Mouse (Mus musculus): ENCODE data around the gene Foxn2. TPM values are rescaled to one million over a fixed set of nuclear protein-coding genes. Genes with fewer than 3 reads are reported as not detected.

Foxn2 gene
- total RNA-seq, 1 experiment: 29.7 TPM

DNA sequence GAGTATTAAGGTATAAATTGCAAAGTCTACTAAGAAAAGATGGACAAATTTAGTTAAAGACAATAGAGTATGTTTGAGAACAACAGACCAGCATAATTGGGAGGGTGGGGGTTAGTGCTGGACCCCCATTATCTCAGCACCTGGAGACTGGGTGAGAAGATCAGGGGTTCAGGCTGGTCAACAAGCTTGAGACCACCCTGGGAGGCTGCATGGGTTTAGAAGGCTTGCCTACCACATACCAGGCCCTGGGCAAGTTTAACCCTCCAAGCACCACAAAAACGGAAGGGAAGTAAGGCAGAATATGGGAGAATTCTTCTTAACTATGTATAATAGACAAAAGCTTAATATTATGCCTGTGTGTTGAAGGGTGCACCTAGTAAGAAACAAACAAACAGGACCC lies 44.4 kb downstream of the Foxn2 start:
- in situ Hi-C loops (cut with MboI; ENCODE audit: low sequenced_read_pairs in 2 of 2, unreplicated experiment in 2 of 2): no loop called here
- DNase-seq (ENCODE audit: low read depth, low spot score): no peak
- H3K4me3 ChIP-seq (ENCODE audit: insufficient read depth in 1 of 2, low read depth in 1 of 2, low read length in 2 of 2, poor library complexity in 1 of 2, severe bottlenecking in 1 of 2): no peak overlapping the region
- TF ChIP-seq ZNF384 (IDR thresholded peaks at IDR 0.05; ENCODE audit: low read depth, low read length) (no peak), ZC3H11A (IDR thresholded peaks at IDR 0.05; ENCODE audit: borderline replicate concordance, low read depth, low read length) (no peak), MAFK (IDR thresholded peaks at IDR 0.05; ENCODE audit: insufficient read depth, low read depth, low read length) (no peak), HCFC1 (IDR thresholded peaks at IDR 0.05; ENCODE audit: borderline replicate concordance, insufficient read depth, low read length) (no peak), CHD2 (IDR thresholded peaks at IDR 0.05; ENCODE audit: low read depth, low read length) (no peak)
- H3K9ac ChIP-seq (ENCODE audit: insufficient read depth, low read depth, low read length, poor library complexity, severe bottlenecking): no peak overlapping the region
- peaks cover 10% of the 10 kb centered on the region for H3K36me3 ChIP-seq (ENCODE audit: control insufficient read depth, insufficient read depth, low read length, poor library complexity, severe bottlenecking)
- H3K27ac ChIP-seq (ENCODE audit: insufficient read depth, low read depth, low read length, poor library complexity, severe bottlenecking): no peak overlapping the region
- H3K4me1 ChIP-seq (ENCODE audit: control insufficient read depth in 2 of 2, insufficient read depth in 2 of 2, low read length in 2 of 2, poor library complexity in 1 of 2): peaks cover 4 to 9% of the 10 kb centered on the region in 2 experiments
- H3K9me3 ChIP-seq (ENCODE audit: control insufficient read depth, insufficient read depth, low read depth, low read length): no peaks in the 10 kb centered on the region

DNA sequence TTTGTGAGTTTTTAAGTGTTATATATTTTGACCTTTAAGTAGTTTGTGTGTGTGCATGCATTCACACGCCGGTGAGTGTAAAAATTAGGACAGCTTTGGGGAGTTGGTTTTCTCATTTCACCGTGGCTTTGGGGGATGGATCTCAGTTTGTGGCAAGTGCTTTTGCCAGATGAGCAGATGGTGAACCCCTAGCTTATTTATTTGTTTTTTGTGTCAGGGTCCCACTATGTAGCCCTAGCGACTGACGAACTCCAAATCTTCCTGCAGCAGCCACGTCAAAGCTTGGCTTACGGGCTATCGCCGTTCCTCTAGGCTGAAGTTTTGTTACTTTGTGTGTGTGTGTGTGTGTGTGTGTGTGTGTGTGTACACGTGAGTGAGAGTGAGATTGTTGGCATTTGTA lies 50.0 kb downstream of the Foxn2 start:
- Histone ChIP-seq H3K27ac (ENCODE audit: insufficient read depth, low read depth, low read length, poor library complexity, severe bottlenecking) (no peak overlapping the region), H3K4me1 (ENCODE audit: control insufficient read depth in 2 of 2, insufficient read depth in 2 of 2, low read length in 2 of 2, poor library complexity in 1 of 2) (peaks cover 1 to 3% of the 10 kb centered on the region in 2 experiments; a peak in 3 of 4 replicates), H3K4me3 (ENCODE audit: insufficient read depth in 1 of 2, low read depth in 1 of 2, low read length in 2 of 2, poor library complexity in 1 of 2, severe bottlenecking in 1 of 2) (no peak overlapping the region), H3K9me3 (ENCODE audit: control insufficient read depth, insufficient read depth, low read depth, low read length) (no peaks in the 10 kb centered on the region), H3K9ac (ENCODE audit: insufficient read depth, low read depth, low read length, poor library complexity, severe bottlenecking) (no peak overlapping the region), H3K36me3 (ENCODE audit: control insufficient read depth, insufficient read depth, low read length, poor library complexity, severe bottlenecking) (peaks cover 19% of the 10 kb centered on the region)
- TF ChIP-seq HCFC1 (IDR thresholded peaks at IDR 0.05; ENCODE audit: borderline replicate concordance, insufficient read depth, low read length) (no peak), ZC3H11A (IDR thresholded peaks at IDR 0.05; ENCODE audit: borderline replicate concordance, low read depth, low read length) (no peak), MAFK (IDR thresholded peaks at IDR 0.05; ENCODE audit: insufficient read depth, low read depth, low read length) (no peak), CHD2 (IDR thresholded peaks at IDR 0.05; ENCODE audit: low read depth, low read length) (no peak), ZNF384 (IDR thresholded peaks at IDR 0.05; ENCODE audit: low read depth, low read length) (no peak)
- in situ Hi-C loops (cut with MboI; ENCODE audit: low sequenced_read_pairs in 2 of 2, unreplicated experiment in 2 of 2): no loop called here
- DNase-seq (ENCODE audit: low read depth, low spot score): no peak

DNA sequence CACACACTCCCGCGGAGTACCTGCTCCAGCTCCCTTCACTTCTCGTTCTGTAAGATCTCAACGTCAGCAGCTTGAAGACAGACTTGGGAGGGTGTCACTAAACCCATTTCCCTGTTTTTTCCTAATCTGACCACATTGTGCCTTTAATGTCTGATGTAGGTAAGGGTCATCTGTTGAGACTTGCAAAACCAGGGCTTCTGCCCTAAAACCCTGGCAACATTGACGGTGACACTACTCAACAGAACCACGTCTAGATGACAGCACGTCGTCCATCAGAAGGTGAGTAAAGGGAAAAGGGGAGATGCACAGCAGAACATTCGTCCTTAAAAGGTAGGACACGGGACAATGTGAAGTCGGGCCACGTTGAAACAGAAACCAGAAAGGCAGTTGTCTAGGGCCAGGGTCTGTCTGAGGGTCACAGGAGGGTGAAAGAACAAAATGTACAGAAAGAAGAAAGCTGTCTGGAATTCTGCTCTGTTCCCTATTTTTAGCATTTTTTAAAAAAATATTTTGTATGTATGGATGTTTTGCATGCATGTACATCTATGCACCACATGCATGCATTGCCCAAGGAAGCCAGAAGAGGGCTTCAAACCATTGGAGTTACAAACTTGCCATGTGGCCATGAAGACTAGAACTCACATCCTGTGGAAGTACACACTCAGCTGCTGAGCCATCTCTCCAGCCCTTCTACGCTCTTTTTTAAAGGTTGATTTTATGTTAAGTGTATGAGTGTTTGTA lies 51.0 kb downstream of the Foxn2 start:
- Histone ChIP-seq H3K4me3 (ENCODE audit: insufficient read depth in 1 of 2, low read depth in 1 of 2, low read length in 2 of 2, poor library complexity in 1 of 2, severe bottlenecking in 1 of 2) (no peak overlapping the region), H3K9ac (ENCODE audit: insufficient read depth, low read depth, low read length, poor library complexity, severe bottlenecking) (no peak overlapping the region), H3K36me3 (ENCODE audit: control insufficient read depth, insufficient read depth, low read length, poor library complexity, severe bottlenecking) (peaks cover 17% of the 10 kb centered on the region), H3K27ac (ENCODE audit: insufficient read depth, low read depth, low read length, poor library complexity, severe bottlenecking) (no peak overlapping the region), H3K9me3 (ENCODE audit: control insufficient read depth, insufficient read depth, low read depth, low read length) (no peaks in the 10 kb centered on the region), H3K4me1 (ENCODE audit: control insufficient read depth in 2 of 2, insufficient read depth in 2 of 2, low read length in 2 of 2, poor library complexity in 1 of 2) (peaks cover 0 to 1% of the 10 kb centered on the region in 2 experiments; a peak in 2 of 4 replicates)
- TF ChIP-seq ZNF384 (IDR thresholded peaks at IDR 0.05; ENCODE audit: low read depth, low read length): no peak
- TF ChIP-seq ZC3H11A (IDR thresholded peaks at IDR 0.05; ENCODE audit: borderline replicate concordance, low read depth, low read length): no peak
- no peak for TF ChIP-seq MAFK (IDR thresholded peaks at IDR 0.05; ENCODE audit: insufficient read depth, low read depth, low read length)
- no peak for TF ChIP-seq CHD2 (IDR thresholded peaks at IDR 0.05; ENCODE audit: low read depth, low read length)
- TF ChIP-seq HCFC1 (IDR thresholded peaks at IDR 0.05; ENCODE audit: borderline replicate concordance, insufficient read depth, low read length): no peak
- in situ Hi-C loops (cut with MboI; ENCODE audit: low sequenced_read_pairs in 2 of 2, unreplicated experiment in 2 of 2): no loop called here
- DNase-seq (ENCODE audit: low read depth, low spot score): no peak

DNA sequence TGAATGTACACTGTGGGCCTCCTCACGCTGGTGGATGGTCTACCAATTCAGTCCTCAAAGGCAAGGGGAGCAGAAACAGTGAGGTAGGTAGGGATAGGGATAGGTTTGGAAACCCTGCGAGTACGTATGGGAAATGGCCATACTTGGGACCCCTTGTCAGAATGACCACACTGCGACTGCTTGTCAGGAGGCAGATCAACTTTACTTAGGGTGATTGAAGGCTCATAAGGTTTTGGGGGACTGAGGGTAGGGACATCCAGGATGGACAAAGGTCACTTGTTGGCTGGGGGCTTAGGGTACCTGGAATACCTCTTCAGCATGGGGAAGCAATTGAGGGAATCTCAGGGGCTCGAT lies 51.6 kb downstream of the Foxn2 start:
- in situ Hi-C loops (cut with MboI; ENCODE audit: low sequenced_read_pairs in 2 of 2, unreplicated experiment in 2 of 2): no loop called here
- no peak overlapping the region for H3K27ac ChIP-seq (ENCODE audit: insufficient read depth, low read depth, low read length, poor library complexity, severe bottlenecking)

More for the DNA sequence above, 51.6 kb downstream of the Foxn2 start:
- H3K4me3 ChIP-seq (ENCODE audit: insufficient read depth in 1 of 2, low read depth in 1 of 2, low read length in 2 of 2, poor library complexity in 1 of 2, severe bottlenecking in 1 of 2): no peak overlapping the region
- H3K36me3 ChIP-seq (ENCODE audit: control insufficient read depth, insufficient read depth, low read length, poor library complexity, severe bottlenecking): peaks cover 13% of the 10 kb centered on the region
- H3K9ac ChIP-seq (ENCODE audit: insufficient read depth, low read depth, low read length, poor library complexity, severe bottlenecking): no peak overlapping the region
- no peak for DNase-seq (ENCODE audit: low read depth, low spot score)
- TF ChIP-seq HCFC1 (IDR thresholded peaks at IDR 0.05; ENCODE audit: borderline replicate concordance, insufficient read depth, low read length) (no peak), CHD2 (IDR thresholded peaks at IDR 0.05; ENCODE audit: low read depth, low read length) (no peak), ZNF384 (IDR thresholded peaks at IDR 0.05; ENCODE audit: low read depth, low read length) (no peak), ZC3H11A (IDR thresholded peaks at IDR 0.05; ENCODE audit: borderline replicate concordance, low read depth, low read length) (no peak), MAFK (IDR thresholded peaks at IDR 0.05; ENCODE audit: insufficient read depth, low read depth, low read length) (no peak)
- H3K9me3 ChIP-seq (ENCODE audit: control insufficient read depth, insufficient read depth, low read depth, low read length): no peaks in the 10 kb centered on the region
- H3K4me1 ChIP-seq (ENCODE audit: control insufficient read depth in 2 of 2, insufficient read depth in 2 of 2, low read length in 2 of 2, poor library complexity in 1 of 2): no peaks in the 10 kb centered on the region

Measured in ES-E14 (cell line).